Mouse (Mus musculus): Measurements from ENCODE around the gene Gm2974.
"Not testable (repeated sequence)": the region's sequence is repeated elsewhere in the genome, so short reads cannot be mapped to it uniquely, and the experiment has no call there.

Gene Gm2974

GRCm38 (mm10) chr14:4182491-4183210, at the start of gene Gm2974:
Gm2974 (plus strand) TSS chr14:4182576.
- not testable (repeated sequence) for DNase-seq (ENCODE audit: low spot score)

- DNase-seq (ENCODE audit: low spot score), result not testable (repeated sequence)
Observed at GRCm38 (mm10) chr14:4141646-4142045, 40.7 kb upstream of the Gm2974 start.

GRCm38 (mm10) chr14:4164730-4165129, 17.6 kb upstream of the Gm2974 start, which contains the start of gene Gm3127:
Gm3127 (plus strand) TSS chr14:4165030.
- not testable (repeated sequence) for DNase-seq (ENCODE audit: low spot score)

- not testable (repeated sequence) for DNase-seq (ENCODE audit: low spot score)
Observed at GRCm38 (mm10) chr14:4182030-4182429, 346 bp upstream of the Gm2974 start.

- not testable (repeated sequence) for DNase-seq (ENCODE audit: low spot score)
Observed at GRCm38 (mm10) chr14:4183375-4183774, 999 bp downstream of the Gm2974 start.

- not testable (repeated sequence) for DNase-seq (ENCODE audit: low spot score)
Observed at GRCm38 (mm10) chr14:4249331-4249730, 67.0 kb downstream of the Gm2974 start, which contains the start of gene Gm3138. Gm3138 (plus strand) TSS chr14:4249631.
